Mouse (Mus musculus): ENCODE data around the gene Stk25.

GRCm38 (mm10) chr1:93630796-93631195, 27.7 kb downstream of the Stk25 start:
- TF ChIP-seq POLR2A (IDR thresholded peaks at IDR 0.05; ENCODE audit: low read depth, low read length) (no peak), CTCF (IDR thresholded peaks at IDR 0.05; ENCODE audit: extremely low read depth, insufficient read length, insufficient replicate concordance, low read depth, low read length) (no peak)

All from small intestine, adult 2 months (tissue).